Mouse (Mus musculus) spleen, adult 18-20 months (tissue): Measurements from ENCODE around the gene Gnai2.

Source experiments
- DNase-seq, 2 experiments: peaks; one replicate each; pipeline ENCODE4 v3.0.0; 2022; ENCODE audit warnings: mixed read lengths in 2 of 2

Gnai2 gene

GRCm38 (mm10) chr9:107635279-107636028 lies at the start of gene Gnai2:
Gene Gnai2 (minus strand): TSS chr9:107635367.
- DNase-seq: peak; percentile 96 to 97

- no peak for DNase-seq
These were observed 47.2 kb upstream of the Gnai2 start for GRCm38 (mm10) chr9:107682405-107682804.

- no peak for DNase-seq
These were observed 44.3 kb upstream of the Gnai2 start, which contains the start of gene Gnat1 for GRCm38 (mm10) chr9:107679501-107679900. Gene Gnat1 (minus strand): TSS chr9:107679712.

- DNase-seq: no peak
These were observed 43.7 kb upstream of the Gnai2 start for GRCm38 (mm10) chr9:107678861-107679260.

- peak in 1 of 2 experiments; percentile 72 for DNase-seq
These were observed 42.8 kb upstream of the Gnai2 start for GRCm38 (mm10) chr9:107677819-107678526.

- DNase-seq: peak in 1 of 2 experiments; percentile 42
These were observed 42.1 kb upstream of the Gnai2 start for GRCm38 (mm10) chr9:107677091-107677784.

GRCm38 (mm10) chr9:107676302-107676701 lies 41.1 kb upstream of the Gnai2 start:
- no peak for DNase-seq

DNA sequence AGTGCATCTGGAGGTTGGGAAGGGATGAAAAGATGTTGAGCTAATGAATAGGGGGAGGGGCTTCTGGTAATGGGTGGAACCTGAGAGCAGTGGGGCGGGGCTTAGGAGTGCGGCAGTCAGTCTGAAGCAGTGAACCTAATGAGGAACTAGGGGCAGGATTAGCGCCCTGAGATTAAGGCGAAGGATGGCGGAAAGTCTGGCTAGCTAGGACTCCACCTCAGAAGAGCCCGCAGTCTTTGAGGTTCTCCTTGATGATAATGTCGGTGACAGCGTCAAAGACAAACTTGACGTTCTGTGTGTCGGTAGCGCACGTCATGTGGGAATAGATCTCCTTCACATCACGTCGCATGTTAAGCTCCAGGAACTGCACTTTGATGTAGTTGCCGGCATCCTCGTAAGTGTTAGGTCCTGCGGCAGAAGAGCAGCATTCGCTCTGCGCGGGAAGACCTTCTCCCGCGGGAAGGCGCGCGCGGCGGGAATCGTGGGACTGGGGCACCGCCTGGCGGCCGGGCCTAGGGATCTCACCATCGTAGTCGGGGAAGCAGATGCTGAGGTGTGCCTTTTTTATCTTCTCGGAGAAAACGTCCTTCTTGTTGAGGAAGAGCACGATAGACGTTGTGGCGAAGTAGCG lies 40.6 kb upstream of the Gnai2 start:
- peak in 1 of 2 experiments; percentile 49 for DNase-seq

DNA sequence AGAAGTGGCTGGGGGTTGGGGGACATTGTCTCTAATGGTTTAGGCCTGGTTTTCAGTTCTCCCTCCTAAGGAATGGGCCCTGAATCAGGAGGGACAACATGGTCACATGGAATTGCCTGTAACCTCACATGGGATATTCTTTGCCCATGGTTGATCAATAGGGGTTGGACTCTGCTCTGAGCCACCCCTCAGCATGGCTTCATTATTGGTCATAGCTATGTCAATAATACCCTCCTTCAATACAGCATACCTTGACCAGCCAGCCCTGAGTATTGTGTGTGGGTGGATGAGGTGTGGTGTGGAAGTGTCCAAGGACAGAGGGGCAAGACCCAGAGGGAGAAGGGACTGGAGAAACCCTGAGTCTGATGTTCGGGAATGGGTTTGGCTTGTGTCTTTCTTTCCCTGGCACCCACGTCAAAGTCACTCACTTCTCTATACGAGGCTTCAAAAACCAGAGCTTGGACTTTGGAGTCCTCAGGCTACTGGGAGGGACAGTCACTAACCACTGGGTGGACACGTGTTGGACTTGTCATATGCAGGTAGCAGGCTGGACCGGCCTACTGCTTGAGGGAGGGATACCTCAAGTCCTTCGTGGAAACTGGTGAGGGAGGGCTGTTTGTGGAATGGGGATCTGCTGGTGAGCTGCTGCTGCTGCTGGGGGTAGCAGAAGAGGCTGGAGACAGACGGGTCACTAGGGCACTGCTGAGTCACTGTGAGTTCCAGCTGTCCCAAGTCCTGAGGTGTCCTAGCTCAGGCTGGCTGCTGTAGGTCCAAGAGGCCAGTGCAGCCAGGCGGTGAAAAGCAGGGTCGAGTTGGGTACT lies 39.7 kb upstream of the Gnai2 start:
- no peak for DNase-seq

- DNase-seq: no peak
These were observed 35.1 kb upstream of the Gnai2 start for GRCm38 (mm10) chr9:107670259-107670658.

GRCm38 (mm10) chr9:107669480-107669945 lies 34.3 kb upstream of the Gnai2 start, which contains the start of gene Slc38a3:
Gene Slc38a3 (minus strand): TSS chr9:107669530.
- DNase-seq: no peak

GRCm38 (mm10) chr9:107668916-107669315 lies 33.7 kb upstream of the Gnai2 start:
- no peak for DNase-seq

DNA sequence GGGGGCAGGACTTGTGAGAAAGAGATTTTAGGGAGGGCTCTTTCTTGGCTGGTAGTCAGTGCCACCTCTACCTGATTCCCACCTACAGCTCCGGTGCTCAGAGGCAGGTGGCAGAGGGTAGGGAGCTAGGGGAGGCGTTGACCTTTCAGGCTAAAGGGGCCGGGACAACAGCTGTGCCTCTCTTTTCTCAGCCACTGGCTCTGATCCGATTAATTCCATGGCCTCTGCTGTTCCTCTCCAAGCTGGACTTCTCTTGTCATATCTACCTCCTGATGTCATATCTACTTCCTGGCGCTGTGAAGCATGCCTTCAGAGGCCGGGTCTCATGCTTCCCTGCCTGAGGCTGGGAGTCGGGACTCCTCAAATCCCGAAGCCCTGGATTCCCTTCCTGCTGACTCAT lies 32.8 kb upstream of the Gnai2 start:
- no peak for DNase-seq

DNA sequence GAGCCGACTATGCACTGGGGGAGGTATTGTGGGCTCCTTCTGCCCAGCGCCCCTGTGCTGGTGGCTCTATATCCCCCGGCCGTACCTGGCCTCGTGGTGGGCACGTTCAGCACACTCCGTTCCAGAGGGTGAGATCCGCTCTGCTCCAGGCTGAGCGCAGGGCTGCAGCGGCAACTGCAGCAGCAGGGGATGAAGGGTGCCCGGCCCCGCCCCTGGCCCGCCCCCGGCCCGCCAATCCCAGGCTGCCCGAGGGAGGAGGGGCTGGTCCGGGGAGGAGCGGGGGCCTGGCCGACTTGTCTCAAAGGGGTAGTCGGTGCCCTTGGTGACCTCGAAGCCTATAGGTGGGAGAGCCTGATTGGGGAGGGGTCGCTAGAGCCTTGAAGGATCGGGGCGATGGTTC lies 32.1 kb upstream of the Gnai2 start:
- DNase-seq: no peak

GRCm38 (mm10) chr9:107666751-107667205 lies 31.6 kb upstream of the Gnai2 start:
- no peak for DNase-seq

GRCm38 (mm10) chr9:107665308-107665707 lies 30.1 kb upstream of the Gnai2 start:
- no peak for DNase-seq

DNA sequence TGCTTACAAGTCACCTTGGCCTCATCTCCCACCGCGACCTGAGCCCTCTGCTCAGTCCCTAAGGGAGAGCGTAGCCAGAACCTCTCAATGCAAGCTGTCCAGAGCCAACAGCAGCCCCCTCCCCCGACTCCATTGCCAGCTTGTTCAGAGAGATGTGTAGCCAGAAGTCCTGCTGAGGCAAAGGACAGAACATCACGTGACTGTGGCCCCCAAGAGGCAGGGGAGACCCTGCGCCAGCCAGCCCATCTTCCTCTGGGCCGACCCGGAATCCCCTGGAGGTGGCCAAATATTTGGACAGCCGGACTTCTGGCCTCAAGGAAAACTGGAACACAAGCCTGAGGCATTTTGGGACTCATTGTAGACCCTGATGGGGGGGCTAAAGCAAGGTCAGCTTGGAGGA lies 28.4 kb upstream of the Gnai2 start:
- no peak for DNase-seq

DNA sequence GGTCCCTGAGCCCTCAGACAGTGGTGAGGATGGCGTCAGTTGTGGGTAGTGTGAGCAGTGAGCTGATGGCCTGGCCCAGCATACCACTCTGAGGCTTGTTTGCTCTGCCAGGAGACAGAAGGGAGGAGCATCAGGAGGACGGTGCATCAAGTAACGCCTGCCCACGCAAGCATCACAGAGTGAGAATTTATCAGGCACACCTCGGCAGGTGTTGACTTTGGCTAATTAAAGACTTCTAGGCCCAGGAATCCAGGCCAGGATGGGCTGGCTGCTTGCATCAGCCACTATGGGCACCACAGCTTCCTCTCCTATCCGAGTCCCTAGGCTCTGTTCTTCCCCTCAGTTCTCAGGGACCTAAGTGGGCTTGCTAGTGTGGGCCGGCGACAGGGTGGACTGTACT lies 27.2 kb upstream of the Gnai2 start:
- no peak for DNase-seq

DNA sequence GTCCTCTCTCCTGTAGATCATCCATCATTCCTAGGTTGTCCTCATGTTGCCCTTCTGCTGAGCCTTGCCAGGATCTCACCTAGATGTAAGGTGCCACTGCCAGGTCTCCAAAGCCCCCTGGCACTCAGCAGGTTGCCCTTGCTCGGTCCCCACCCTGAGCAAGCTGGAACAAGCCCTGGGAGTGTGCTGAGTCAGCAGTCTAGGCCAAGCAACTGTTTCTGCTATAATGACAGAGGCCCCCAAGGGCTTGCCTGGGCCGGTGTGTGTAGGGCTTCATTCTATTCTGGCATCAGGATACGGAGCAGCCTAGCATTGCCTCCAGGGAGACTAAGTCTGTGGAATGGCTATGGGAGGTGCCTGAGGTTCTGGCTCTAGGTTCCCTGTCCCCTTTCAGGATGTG lies 25.6 kb upstream of the Gnai2 start:
- DNase-seq: no peak

DNA sequence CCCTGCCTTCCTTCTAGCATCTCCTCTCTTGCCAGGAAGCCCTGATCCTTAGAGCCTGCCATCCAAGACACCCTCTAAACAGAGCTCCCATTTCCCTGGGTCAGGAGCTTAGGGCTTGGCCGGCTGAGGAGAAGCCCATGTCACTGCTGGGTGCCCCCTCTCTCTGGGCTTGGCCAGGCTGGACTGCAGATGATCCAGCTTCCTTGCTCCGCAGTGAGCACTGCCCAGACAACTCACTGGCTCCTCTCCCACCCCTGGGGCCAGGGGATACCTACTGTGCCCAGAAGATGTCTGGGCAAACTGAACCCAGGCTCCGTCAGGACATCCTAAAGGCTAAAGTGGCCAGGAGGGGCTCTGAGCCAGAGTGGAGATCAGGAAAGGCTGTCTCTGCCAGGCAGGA lies 24.8 kb upstream of the Gnai2 start:
- no peak for DNase-seq

DNA sequence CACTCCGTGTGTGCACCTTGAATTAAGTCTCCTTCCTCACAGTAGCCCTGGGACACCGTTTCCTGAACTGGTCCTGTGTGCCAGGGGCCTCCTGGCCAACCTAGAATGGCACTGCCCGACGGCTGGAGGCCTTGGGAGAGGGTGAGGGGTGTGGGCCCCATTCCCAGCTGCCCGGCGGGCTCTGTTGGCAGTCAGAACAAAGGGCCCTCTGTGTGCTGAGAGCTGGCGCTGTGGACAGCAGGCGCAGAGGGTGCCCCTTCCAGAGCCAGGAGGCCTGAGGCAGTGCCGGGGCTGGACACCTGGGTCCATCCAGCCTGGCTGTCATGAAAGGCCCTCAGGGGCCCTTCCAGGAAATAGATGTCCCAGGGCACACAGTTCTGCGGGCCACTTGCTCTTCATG lies 24.4 kb upstream of the Gnai2 start:
- no peak for DNase-seq

GRCm38 (mm10) chr9:107658096-107658495 lies 22.9 kb upstream of the Gnai2 start:
- DNase-seq: no peak
